Mouse (Mus musculus) right cerebral cortex, adult 18-20 months (tissue): ENCODE results near the gene Dgkk.
"Not testable (repeated sequence)": the region's sequence is repeated elsewhere in the genome, so short reads cannot be mapped to it uniquely, and the experiment has no call there.

ENCODE experiments used
- DNase-seq: peaks from one replicate; pipeline ENCODE4 v3.0.0; 2022; ENCODE audit warnings: mixed read lengths

Dgkk gene

DNA sequence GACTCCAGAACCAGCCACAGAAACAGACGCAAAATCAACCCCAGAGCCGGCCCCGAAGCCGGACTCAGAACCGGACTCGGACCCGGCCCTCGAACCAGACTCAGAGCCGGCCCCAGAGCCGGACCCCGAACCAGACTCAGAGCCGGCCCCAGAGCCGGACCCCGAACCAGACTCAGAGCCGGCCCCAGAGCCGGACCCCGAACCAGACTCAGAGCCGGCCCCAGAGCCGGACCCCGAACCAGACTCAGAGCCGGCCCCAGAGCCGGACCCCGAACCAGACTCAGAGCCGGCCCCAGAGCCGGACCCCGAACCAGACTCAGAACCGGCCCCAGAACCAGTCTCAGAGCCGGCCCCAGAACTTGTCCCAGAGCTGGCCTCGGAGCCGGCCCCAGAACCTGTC lies at the start of gene Dgkk:
Gene Dgkk (plus strand): TSS at position 301 of the 400 bp plus-strand sequence.
- not testable (repeated sequence) for DNase-seq

DNA sequence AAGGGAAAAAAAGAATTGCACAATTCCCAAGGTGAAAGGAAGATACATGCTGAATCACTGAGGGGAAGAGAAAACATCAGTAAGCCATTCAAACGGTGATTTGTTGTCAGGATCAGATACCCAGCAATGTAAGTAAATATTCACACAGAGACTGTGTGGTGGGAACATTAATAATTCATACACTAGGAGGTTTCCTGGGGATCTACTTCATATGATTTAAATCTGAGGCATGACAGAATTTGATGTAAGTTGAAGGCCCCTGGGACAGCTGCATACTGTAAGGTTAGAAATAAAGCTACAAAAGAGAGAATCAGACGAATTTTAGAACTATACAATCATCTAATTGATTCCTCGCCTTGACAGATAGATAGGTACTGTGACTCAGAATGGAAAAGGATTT lies 45.1 kb upstream of the Dgkk start:
- DNase-seq: no peak

DNA sequence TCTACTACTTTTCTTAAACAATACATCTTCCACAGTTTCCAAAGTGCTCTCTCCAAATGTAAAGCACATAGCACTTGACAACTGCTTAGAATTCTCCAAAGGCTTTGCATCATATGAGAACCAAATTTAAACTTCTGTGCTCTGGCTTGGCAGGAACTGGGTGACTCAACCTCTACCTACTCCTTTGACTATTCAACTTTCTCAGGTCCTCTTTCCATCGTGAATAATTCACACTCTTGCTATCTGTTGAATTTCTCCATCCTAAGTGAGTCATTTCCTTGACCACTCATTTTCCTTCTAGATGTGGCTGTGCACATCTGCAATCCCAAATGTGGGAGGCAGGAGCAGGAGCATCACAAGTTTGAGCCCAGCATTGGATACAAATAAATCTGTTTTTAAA lies 28.4 kb upstream of the Dgkk start:
- DNase-seq: peak; percentile 2

DNA sequence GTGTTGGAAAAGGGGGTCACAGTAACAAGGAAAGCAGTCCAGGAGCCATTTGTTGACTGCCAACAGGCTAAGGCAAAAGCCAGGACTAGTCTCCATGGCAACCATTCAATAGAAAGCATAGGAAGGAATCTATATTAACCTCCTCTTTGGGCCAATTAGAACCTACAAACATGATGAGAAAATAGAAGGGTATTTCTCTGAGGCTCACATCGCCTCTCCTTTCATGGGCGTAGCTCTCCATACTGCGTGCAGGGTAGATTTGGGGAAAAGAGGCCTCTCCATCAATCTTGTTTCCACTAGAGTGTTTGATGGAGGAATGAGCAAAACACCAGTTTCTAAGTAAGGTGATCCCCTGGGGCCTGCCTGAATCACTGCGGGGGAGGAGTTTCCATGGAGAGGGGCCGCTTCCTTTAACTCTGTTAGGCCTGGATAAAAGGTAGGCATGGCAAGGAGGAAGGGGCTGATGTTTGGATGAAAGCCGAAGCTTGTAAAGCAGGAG lies 27.5 kb upstream of the Dgkk start:
- DNase-seq: no peak

DNA sequence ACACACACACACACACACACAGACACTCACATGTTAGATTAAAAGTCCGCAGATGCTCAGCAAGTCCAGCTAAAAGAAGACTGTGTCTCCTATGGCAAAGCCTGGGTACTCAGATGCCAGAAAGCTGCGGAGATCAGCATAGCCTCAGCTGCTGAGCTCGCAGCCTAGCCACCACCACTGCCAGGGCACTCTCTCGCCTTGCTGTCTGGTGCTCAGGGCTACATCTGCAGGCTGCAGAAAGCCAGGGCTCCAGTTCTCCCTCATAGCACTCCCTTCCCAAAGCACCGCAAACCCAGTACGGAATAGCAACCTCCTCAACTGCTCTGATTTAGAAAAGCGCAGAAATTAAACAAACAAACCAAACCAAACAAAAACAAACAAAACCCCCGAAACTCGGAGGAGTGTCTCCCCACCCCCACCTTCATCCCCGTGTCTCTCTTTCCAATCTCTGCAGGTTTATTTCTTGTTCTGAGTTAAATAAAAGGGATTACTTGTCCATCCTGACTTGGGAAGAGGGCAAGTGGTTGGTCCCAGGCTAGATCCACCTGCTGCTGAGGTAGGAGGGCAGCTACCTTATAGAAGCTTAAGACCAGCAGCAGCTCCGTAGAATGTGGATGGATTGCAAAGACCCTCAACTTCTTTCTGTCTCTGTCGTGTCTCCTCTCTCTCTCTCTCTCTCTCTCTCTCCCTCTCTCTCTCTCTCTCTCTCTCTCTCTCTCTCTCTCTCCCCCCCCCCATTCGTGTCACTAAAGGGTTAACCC lies 1.4 kb upstream of the Dgkk start:
- no peak for DNase-seq

DNA sequence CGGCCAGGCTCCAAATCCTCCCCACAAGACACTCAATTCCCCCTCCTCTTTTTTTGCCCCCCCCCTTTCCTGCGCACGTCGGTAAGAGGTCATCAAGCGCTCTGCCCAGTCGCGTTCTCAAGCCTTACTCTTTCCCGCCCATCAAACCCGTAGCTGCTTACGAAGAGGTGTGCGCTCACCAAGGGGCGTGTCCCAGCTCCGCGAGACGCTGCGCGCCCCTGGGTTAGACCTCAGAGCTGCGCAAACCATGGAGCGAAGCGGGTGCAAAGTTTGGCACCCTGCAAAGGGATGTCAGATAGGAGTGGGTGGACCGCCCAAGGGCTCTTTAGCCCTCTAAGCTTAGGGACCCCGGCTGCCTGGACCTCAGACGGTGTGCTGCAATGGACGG lies 862 bp upstream of the Dgkk start:
- DNase-seq: no peak

DNA sequence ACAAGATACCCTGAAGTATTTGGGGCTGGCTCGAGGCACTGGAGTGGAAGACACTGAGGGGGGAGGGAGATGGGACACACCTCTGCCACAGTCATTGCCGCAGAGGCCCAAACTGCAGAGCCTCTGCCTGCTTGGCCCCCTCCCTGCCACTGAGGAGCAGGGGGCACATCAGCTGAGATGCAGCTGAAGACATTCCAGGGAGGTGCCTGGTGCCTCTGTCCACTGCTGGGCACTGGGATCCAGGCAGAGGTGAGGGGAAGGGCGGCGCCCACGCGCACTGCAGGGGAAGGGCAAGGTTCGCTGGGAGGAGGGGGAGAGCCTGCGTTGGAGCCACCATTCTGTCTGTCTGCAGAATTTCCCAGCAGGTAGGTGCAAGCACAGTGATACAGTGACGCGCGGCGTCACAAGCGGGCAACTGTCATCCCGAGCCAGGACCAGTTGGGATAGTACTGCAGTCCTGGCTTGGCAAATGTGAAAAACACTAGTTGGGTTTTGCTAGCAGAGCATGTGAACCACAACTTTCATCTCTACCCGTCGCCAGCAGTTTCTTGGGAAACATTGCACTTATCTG lies 948 bp downstream of the Dgkk start:
- no peak for DNase-seq

DNA sequence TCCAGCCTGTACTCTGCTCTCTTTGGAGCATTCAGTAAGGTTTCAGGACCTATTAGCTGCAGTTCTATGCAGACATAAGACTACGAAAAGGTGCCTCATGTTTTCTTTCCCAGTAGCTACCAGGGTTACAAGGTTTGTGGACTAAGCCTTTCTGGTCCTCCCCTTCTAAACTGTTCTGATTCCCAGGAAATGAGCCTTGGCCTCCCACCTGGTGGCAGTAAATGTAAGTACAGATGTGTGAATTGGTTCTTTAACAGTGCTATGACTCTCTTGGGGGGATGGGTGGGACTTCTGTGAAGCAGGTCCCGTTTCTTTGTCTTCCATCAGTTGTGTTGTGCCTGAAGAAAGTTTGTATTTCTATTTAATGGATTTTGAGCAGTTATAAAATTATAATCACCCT lies 53.4 kb downstream of the Dgkk start:
- DNase-seq: no peak

DNA sequence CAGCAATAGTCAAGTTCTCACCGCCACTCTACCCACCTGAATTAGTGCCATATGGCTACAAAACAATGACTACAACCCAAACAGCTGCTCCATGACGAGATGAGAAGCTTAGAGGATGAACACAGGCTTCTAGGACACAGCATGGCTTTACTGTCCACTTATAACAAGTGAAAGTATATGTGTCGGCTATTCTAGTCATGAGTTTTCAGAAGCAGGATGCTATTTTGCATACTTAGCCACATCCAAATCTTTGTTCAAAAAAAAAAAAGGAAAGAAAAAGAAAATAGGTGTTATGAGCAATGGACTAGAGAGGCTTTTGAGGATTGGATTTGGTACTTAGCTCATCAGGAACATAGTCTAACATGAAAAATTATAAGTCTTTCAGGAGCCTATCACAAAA lies 74.4 kb downstream of the Dgkk start:
- DNase-seq: no peak

DNA sequence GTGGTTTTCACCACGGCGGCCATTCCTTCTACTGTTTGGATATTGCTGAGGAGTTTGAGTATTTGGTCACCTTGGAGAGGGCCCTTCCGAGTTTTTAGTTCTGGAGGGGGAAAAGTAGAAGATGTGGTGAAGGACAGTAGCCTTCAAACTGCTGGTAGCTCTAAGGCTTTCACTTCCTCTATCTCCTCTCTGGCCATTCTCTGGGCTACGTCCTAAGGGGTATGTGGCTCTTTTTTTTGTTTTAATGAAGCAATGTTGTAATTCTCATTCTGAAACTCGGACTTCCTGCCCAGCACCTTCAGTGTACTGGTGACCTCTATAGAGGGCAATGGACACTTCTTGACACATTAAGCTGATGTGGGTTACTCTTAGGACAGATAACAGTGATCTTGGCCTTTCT lies 75.0 kb downstream of the Dgkk start:
- DNase-seq: no peak

DNA sequence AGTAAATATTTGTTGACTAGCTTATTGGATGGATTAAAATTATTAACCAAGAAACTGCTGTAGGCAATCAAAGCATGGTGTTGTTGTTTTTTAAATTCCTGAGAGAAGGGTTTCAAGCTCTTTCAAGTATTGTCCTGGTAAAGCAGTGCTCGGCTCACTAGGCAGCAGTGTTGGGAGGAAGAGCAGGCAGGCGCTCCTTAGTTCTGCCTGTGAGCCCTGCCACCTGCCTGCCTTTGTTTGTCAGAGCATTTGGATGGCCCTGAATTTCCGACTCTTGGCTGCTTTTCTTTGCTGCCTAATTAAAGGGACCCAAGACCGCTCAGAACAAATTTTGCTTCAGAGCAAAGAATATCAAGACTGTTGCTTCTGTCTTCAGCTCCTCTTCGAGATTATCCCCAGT lies 114.8 kb downstream of the Dgkk start:
- no peak for DNase-seq

DNA sequence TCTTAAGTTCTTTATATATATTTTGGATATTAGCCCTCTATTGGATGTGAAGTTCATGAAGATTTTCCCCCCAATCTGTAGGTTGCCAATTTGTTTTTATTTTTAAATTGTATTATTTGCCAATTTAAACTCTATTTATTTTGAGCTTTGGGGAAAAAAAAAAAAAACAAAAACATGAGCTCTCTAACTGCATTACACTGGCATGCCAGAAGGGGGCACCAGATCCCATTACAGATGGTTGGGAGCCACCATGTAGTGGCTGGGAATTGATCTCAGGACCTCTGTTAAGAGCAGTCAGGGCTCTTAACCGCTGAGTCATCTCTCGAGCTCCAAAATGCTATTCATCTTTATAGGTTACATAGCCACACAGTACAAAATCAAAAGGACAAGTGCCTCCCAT lies 131.9 kb downstream of the Dgkk start:
- DNase-seq: no peak

DNA sequence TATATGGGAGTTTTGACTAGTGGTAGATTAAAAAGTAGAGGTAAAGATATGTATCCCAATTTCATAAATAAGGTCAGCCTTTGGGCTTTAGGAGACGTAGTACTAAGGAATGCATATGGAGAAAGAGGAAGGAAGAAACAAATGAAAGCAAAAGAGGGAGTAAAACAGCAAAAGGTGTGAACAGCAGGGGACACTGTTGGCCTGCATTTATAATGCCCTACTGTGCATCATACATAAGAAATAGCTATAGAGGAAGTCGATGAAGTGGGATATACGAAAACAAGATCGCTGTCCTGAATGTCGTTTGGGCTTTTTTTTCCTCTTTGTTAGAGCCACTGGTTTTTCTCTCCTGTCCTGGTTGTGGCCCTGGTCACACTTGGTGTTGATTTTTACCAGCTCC lies 143.1 kb downstream of the Dgkk start:
- no peak for DNase-seq

DNA sequence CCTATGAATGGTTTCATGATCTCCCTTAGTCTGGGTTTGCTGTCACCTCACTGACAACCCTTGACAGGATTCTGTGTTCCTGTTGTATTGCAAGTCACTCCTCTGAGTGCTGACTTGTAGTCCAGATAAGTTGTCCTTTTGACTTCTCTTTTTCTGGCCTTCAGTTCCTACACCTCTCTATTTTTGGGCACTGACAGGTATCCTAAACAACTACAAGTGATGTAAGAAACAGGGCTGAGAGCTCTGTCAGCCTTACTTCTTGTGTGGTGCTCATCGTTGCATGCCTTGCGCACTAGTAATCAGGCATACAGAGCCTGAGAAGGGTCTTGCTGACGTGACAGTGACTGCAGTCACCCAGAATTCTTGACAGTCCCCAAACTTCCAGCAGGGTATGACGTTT lies 147.1 kb downstream of the Dgkk start:
- DNase-seq: no peak

DNA sequence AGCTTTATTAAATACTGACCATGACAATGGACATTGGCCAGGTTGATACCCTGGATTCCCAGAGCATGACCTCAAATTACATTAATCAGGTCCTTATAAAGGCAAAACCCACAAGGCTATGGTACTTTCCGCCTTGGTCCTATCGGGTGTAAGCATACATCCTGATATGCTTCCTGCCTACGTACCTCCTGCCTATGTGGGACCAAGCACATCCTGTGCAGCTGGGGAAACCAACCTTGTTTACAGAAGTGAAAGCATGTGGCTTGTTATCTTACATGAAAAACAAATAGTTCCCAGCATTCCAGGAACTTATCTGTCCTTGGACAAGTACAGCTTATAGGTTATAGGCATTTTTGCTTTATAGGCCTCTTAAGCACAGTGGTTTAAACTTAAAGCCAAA lies 189.5 kb downstream of the Dgkk start:
- no peak for DNase-seq

DNA sequence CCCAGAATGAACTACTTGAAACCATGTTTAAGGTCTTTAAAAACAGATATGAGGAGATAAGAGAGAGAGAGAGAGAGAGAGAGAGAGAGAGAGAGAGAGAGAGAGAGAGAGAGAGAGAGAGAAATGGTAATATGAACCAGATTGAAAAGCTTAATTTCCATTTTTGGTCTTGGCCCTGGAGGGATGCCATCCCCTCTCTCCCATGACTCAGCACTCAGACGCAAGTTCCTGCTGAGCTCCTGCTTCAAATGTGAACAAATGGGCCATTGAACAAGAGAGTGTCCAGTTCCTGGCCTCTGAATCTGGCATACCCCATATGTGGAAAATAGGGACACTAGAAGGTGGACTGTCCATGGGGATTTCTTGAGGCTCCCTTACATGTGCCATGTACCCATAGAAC lies 192.8 kb downstream of the Dgkk start:
- no peak for DNase-seq

DNA sequence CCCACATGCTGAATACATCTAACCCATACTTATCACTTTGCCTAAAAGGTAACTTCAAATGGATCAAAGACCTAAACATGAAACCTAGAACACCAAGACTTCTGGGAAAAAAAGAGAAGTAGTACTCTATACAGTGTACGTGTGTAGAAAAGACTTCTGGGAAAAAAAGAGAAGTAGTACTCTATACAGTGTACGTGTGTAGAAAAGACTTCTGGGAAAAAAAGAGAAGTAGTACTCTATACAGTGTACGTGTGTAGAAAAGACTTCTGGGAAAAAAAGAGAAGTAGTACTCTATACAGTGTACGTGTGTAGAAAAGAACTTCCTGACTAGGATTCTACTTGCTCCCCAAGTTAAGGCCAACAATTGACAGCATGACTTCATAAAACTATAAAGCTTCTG lies 204.8 kb downstream of the Dgkk start:
- not testable (repeated sequence) for DNase-seq
